Mouse (Mus musculus): Measurements from ENCODE around the gene Casp7. TPM values are rescaled to one million over a fixed set of nuclear protein-coding genes. Genes with fewer than 3 reads are reported as not detected.

The Casp7 gene
- polyA plus RNA-seq, 1 experiment from 2014 or later = 13.7 TPM

DNA sequence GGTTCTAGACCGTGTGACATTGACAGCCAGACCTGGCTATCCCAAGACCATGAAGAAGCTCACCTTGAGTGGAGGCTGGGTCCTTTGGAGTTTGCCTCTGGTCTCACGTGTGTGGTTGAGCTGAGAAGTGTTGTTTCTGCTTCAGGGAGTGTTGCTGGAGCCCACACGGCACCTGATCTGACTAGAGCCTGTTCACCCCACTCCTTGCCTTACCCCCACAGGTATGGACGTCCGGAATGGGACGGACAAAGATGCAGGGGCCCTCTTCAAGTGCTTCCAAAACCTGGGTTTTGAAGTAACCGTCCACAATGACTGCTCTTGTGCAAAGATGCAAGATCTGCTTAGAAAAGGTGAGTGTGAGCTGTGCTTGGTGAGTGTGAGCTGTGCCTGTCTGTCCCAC lies 36.7 kb downstream of the Casp7 start:
- no peak overlapping the region for H3K4me2 ChIP-seq
- no peaks in the 10 kb centered on the region for H3K27me3 ChIP-seq
- 92% methylated on average over 7 of the region's 7 CpGs for WGBS
- no peak overlapping the region for H3K27ac ChIP-seq
- no peaks in the 10 kb centered on the region for H3K4me1 ChIP-seq
- no peak overlapping the region for H3K9ac ChIP-seq
- 0 out of 2 replicates have a peak, but pooled peaks cover 3% of the 10 kb centered on the region for H3K36me3 ChIP-seq (ENCODE audit: poor library complexity, severe bottlenecking)
- no peak overlapping the region for H3K4me3 ChIP-seq
- no peaks in the 10 kb centered on the region for H3K9me3 ChIP-seq (replicated peaks)
- no peak for ATAC-seq

DNA sequence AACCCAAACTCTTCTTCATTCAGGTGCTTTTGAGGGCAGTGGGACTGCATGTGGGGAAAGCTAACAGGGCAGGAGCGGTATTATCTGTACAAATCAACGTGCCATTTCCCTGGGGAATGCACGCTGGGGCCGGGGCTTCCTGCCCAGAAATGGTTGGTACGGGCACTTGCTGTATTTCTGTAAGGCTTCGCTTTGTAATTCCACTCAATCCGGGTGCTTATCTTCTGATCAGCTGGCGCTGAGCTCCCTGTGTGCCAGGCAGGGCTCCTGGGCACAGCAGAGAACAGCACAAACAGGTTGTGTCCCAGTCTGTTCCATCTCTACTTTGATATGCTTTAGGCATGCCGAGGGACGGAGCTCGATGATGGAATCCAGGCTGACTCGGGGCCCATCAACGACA lies 39.5 kb downstream of the Casp7 start:
- 0 out of 2 replicates have a peak, but pooled peaks cover 3% of the 10 kb centered on the region for H3K36me3 ChIP-seq (ENCODE audit: poor library complexity, severe bottlenecking)
- H3K4me3 ChIP-seq = no peak overlapping the region
- no peak overlapping the region for H3K4me2 ChIP-seq
- no peak overlapping the region for H3K9ac ChIP-seq
- no peak overlapping the region for H3K27ac ChIP-seq
- ATAC-seq = no peak
- WGBS = 90% methylated on average over 13 of the region's 13 CpGs
- no peaks in the 10 kb centered on the region for H3K4me1 ChIP-seq
- H3K9me3 ChIP-seq (replicated peaks) = no peaks in the 10 kb centered on the region
- no peaks in the 10 kb centered on the region for H3K27me3 ChIP-seq

DNA sequence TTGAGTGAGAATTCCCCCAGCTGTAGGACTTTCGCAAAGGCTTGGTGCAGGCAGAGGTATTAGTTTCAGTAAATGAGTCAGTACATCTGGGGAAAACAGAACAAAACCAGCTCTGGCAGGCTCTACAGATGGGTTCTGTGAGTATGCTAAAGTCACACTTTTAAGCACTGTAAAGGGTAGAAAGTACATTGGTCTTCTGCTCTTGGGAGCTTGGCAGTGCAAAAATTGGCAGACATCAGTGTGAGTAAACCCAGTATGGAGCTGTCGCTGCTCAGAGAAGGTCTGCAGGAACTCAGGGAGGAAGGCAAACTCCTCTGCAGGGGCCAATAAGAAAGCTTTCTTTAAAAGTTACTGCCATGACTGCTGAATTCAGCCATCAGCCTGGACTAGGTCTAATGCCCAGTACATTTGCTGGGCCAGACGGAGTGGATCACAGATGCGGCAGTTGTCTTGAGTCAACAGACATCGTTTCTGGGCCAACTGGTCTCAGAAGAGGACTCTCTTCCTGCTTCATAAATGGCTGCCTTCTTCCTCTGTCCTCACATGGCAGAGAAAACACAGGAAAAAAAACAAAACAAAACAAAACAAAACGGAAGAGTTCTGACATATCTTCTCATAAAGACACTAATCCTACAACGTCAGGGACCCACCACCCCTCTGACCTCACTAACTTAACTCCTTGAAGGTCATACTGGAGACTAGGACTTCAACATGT lies 41.6 kb downstream of the Casp7 start:
- no peak overlapping the region for H3K9ac ChIP-seq
- H3K4me3 ChIP-seq = no peak overlapping the region
- no peak overlapping the region for H3K4me2 ChIP-seq
- no peaks in the 10 kb centered on the region for H3K9me3 ChIP-seq (replicated peaks)
- ATAC-seq = no peak
- no peaks in the 10 kb centered on the region for H3K27me3 ChIP-seq
- H3K36me3 ChIP-seq (ENCODE audit: poor library complexity, severe bottlenecking) = 0 out of 2 replicates have a peak, but pooled peaks cover 3% of the 10 kb centered on the region
- WGBS = 86% methylated on average over 7 of the region's 7 CpGs
- no peak overlapping the region for H3K27ac ChIP-seq
- H3K4me1 ChIP-seq = no peaks in the 10 kb centered on the region

DNA sequence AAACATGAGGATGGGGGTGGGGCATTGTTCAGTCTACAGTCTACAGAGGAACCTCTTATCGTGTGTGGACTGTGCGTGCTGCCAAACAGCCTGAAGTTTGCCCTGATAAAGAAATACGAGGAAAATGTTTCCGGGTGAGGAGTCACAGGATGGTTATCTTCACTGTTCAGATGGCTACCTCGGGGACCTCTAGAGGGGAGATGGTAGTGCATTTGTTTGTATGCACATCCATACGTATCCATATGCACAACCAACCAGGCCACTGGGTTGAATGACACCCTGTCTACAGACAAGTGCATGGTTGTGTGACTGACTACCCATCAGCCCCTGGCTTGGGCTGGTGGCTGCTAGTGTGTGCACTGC lies 42.1 kb downstream of the Casp7 start:
- no peak overlapping the region for H3K4me3 ChIP-seq
- 95% methylated on average over 6 of the region's 6 CpGs for WGBS
- no peaks in the 10 kb centered on the region for H3K9me3 ChIP-seq (replicated peaks)
- no peak overlapping the region for H3K4me2 ChIP-seq
- 0 out of 2 replicates have a peak, but pooled peaks cover 3% of the 10 kb centered on the region for H3K36me3 ChIP-seq (ENCODE audit: poor library complexity, severe bottlenecking)
- no peak overlapping the region for H3K9ac ChIP-seq
- no peak for ATAC-seq
- no peaks in the 10 kb centered on the region for H3K27me3 ChIP-seq
- H3K4me1 ChIP-seq = no peaks in the 10 kb centered on the region
- H3K27ac ChIP-seq = no peak overlapping the region

DNA sequence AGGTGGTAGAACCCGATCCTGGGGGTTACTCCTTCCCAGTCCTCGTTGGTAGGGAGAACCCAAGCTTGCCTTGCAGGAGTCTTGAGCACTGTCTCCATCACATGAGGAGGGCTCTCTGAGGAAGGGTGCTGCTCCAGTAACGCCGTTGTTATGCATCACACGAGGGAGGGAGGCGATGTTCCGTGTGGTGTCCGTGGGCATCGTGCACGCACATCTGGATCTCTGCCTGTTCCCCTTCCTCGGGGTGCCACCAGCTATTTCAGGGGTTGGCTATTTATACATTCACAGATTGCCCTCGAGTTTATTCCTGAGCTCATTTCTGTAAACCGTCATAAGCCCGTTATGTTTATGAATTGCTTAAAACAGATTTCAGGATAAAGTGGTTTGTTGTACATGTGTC lies 46.5 kb downstream of the Casp7 start:
- H3K9ac ChIP-seq = no peak overlapping the region
- no peaks in the 10 kb centered on the region for H3K27me3 ChIP-seq
- no peaks in the 10 kb centered on the region; the same call in 1 of the 2 replicates for H3K4me1 ChIP-seq
- WGBS = 91% methylated on average over 14 of the region's 14 CpGs
- no peaks in the 10 kb centered on the region for H3K9me3 ChIP-seq (replicated peaks)
- H3K4me3 ChIP-seq = no peak overlapping the region
- no peak overlapping the region for H3K27ac ChIP-seq
- ATAC-seq = no peak
- H3K4me2 ChIP-seq = no peak overlapping the region
- no peaks in the 10 kb centered on the region for H3K36me3 ChIP-seq (ENCODE audit: poor library complexity, severe bottlenecking)

DNA sequence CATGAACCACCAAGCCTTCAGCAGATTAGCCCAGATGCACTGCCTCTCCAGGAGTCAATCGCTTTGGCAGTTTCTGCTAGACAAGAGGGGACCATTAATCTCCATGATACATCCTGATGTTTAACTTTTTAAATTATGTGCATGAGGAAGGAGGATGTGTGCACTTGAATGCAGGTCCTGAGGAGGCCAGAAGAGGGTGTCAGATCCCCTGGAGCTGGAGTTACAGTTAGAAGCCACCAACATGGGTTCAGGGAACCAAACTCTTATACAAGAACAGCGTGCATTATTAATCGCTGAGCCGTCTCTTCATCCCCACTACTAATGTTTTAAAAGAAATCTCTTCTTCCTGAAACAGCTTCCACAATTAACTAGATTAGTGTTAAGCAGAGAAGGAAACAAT lies 51.9 kb downstream of the Casp7 start:
- Histone ChIP-seq H3K4me1 (no peaks in the 10 kb centered on the region; the same call in 1 of the 2 replicates), H3K27ac (no peak overlapping the region), H3K9me3 (replicated peaks) (no peaks in the 10 kb centered on the region), H3K27me3 (no peaks in the 10 kb centered on the region), H3K9ac (no peak overlapping the region), H3K4me3 (no peak overlapping the region), H3K36me3 (ENCODE audit: poor library complexity, severe bottlenecking) (no peaks in the 10 kb centered on the region), H3K4me2 (no peak overlapping the region)
- WGBS = 92% methylated on average over 4 of the region's 4 CpGs
- ATAC-seq = no peak

DNA sequence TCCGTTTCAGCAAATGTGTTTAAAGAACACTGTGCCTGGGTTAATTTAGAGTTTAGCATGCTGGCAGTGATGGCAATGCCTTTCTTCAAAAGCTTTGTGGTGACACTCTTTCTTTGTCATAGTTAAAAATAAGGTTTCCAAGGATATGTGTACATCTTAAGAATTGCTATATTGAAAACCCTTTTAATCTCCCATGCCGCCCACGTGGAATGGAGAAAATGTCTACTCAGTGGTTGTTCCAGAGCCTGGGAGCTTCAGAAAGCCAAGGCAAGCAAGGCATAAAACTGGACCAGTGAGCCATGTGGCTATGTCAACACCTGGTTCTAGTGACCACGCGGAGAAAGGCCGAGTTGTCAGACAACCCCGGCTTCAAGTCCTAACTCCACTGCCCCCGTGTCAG lies 52.6 kb downstream of the Casp7 start:
- no peak for ATAC-seq

DNA sequence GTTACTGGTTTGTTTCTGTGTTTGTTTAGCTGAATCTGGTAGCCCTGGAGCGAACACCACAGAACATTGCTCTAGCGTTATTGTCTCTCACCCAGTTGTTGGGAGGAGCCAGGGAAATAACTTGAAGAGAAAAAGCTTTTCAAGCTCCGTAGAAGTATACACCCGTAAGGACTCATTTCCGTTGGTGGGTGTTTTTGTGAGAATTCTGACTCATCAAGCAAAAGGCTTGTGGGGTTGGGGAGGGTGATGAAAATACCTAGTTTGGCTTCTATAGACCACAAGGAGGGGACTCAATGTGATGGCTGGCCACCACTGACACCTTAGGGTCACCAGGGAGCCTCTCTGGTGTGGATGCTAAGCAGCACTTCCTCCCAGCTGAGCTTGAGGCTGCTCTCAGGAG lies 54.0 kb downstream of the Casp7 start:
- no peaks in the 10 kb centered on the region for H3K36me3 ChIP-seq (ENCODE audit: poor library complexity, severe bottlenecking)
- no peaks in the 10 kb centered on the region for H3K27me3 ChIP-seq
- 90% methylated on average over 5 of the region's 5 CpGs for WGBS
- no peak for ATAC-seq
- H3K27ac ChIP-seq = no peak overlapping the region
- no peak overlapping the region for H3K4me3 ChIP-seq
- H3K4me2 ChIP-seq = no peak overlapping the region
- H3K9me3 ChIP-seq (replicated peaks) = no peaks in the 10 kb centered on the region
- H3K9ac ChIP-seq = no peak overlapping the region
- no peaks in the 10 kb centered on the region for H3K4me1 ChIP-seq

More for the DNA sequence above, 52.6 kb downstream of the Casp7 start:
- Histone ChIP-seq H3K9me3 (replicated peaks) (no peaks in the 10 kb centered on the region), H3K4me2 (no peak overlapping the region), H3K4me3 (no peak overlapping the region), H3K27me3 (no peaks in the 10 kb centered on the region), H3K4me1 (no peaks in the 10 kb centered on the region; the same call in 1 of the 2 replicates), H3K27ac (no peak overlapping the region), H3K36me3 (ENCODE audit: poor library complexity, severe bottlenecking) (no peaks in the 10 kb centered on the region), H3K9ac (no peak overlapping the region)
- 87% methylated on average over 8 of the region's 8 CpGs for WGBS

DNA sequence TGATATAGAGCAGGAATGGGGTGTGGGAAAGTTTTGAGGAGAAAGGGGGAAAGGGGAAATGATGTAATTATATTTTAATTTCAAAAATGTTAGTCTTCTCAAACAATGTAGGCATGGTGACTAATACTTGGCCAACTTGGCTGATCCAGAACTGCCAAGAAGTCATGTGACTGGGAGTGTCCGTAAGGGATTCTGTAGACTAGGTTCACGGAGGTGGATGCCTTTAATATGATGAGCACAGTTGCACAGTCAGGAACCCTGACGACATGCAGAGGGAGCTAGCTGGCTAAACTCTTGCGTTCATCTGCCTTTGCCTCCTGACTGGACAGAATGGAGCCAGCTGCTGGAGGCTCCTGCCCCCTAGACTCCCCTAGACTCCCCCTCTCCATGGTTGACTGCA lies 54.9 kb downstream of the Casp7 start:
- H3K27ac ChIP-seq = no peak overlapping the region
- WGBS = 83% methylated on average over 4 of the region's 4 CpGs
- no peaks in the 10 kb centered on the region for H3K27me3 ChIP-seq
- no peak overlapping the region for H3K9ac ChIP-seq
- no peak overlapping the region for H3K4me3 ChIP-seq
- no peaks in the 10 kb centered on the region for H3K4me1 ChIP-seq
- no peak for ATAC-seq
- H3K4me2 ChIP-seq = no peak overlapping the region
- no peaks in the 10 kb centered on the region for H3K9me3 ChIP-seq (replicated peaks)
- no peaks in the 10 kb centered on the region for H3K36me3 ChIP-seq (ENCODE audit: poor library complexity, severe bottlenecking)

DNA sequence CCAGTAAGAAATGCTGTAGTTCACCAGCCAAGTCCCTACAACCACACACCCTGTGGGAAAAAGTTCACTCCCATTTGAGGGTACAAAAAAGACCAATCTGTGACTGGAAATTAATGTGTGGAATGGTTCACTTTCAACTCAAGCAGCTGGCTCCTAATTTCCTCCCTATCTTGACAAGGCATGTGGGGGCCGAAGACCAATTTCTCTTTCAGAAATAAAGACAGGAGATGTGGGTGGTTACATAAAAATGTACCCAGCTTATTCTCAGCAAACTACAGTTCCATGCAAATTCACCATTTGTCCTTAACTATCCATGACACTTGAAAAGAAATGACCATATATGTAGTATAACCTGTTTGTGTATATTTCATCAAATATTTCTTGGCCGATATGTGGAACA lies 55.5 kb downstream of the Casp7 start:
- Histone ChIP-seq H3K9ac (no peak overlapping the region), H3K4me2 (no peak overlapping the region), H3K27me3 (no peaks in the 10 kb centered on the region), H3K9me3 (replicated peaks) (no peaks in the 10 kb centered on the region), H3K36me3 (ENCODE audit: poor library complexity, severe bottlenecking) (no peaks in the 10 kb centered on the region), H3K4me3 (no peak overlapping the region), H3K27ac (no peak overlapping the region), H3K4me1 (no peaks in the 10 kb centered on the region)
- no peak for ATAC-seq
- 96% methylated on average over 2 of the region's 2 CpGs for WGBS

DNA sequence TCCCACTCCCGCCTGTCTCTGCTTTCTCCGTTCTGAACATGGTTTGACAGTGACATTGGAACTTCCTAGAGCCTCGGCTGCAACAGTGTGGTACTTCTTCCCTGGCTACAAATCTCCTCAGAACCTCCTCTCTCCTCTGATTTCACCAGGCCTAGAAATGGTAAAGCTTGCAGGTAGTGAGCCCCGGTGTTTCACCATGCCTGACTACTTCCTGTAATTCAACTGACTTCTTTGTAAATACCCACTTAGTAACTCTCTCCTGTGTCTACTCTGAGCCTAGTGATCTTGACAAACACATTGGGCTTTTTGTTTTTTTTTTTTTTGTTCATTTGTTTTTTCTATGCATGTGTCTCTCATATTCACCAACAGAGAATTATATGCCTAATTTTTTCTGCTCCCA lies 57.9 kb downstream of the Casp7 start:
- no peak overlapping the region for H3K4me3 ChIP-seq
- H3K9ac ChIP-seq = no peak overlapping the region
- ATAC-seq = no peak
- no peaks in the 10 kb centered on the region for H3K4me1 ChIP-seq
- H3K4me2 ChIP-seq = no peak overlapping the region
- H3K27ac ChIP-seq = no peak overlapping the region
- H3K36me3 ChIP-seq (ENCODE audit: poor library complexity, severe bottlenecking) = no peaks in the 10 kb centered on the region
- 81% methylated on average over 4 of the region's 4 CpGs for WGBS
- no peaks in the 10 kb centered on the region for H3K9me3 ChIP-seq (replicated peaks)
- H3K27me3 ChIP-seq = no peaks in the 10 kb centered on the region

DNA sequence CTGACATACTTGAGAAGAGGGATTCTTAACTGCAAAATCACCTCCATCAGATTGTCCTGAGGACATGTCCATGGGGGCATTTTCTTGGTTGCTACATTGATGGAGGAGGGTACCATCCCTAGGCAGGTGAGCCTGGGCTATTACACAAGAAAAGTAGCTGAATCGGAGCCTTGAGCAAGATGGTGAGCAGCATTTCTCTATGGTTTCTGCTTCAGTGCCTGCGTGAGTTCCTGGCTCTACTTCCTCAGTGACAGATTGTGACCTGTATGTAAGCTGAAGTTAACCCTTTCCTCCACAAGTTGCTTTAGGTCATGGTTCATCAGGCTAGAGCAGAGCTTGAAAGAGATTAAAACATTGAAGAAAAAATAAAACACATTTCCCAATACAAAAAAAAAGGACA lies 58.4 kb downstream of the Casp7 start:
- Histone ChIP-seq H3K4me2 (no peak overlapping the region), H3K27ac (no peak overlapping the region), H3K9ac (no peak overlapping the region), H3K4me3 (no peak overlapping the region), H3K4me1 (no peaks in the 10 kb centered on the region; the same call in 1 of the 2 replicates), H3K27me3 (no peaks in the 10 kb centered on the region), H3K36me3 (ENCODE audit: poor library complexity, severe bottlenecking) (no peaks in the 10 kb centered on the region), H3K9me3 (replicated peaks) (no peaks in the 10 kb centered on the region)
- WGBS = 42% methylated on average over 2 of the region's 2 CpGs
- no peak for ATAC-seq

DNA sequence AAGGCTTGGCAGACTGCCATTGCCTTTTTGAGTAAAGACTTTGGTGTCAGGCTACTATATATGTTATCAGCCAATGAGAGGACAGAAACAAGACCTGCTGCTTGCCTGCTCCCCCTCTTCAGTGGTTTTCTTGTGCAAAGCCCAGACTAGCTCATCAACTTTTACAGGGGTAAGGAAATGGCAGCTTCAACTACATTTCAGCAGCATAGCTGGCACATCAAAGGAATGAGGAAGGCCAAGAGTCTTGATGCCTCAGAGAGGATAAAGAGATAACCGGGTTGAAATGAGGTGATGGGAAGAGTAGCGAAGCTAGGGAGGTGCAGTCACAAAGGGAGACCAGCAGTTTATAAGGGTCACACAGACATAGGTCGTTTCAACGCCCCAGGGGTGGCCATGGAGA lies 60.6 kb downstream of the Casp7 start:
- Histone ChIP-seq H3K27me3 (no peaks in the 10 kb centered on the region), H3K9ac (no peak overlapping the region), H3K36me3 (ENCODE audit: poor library complexity, severe bottlenecking) (no peaks in the 10 kb centered on the region), H3K9me3 (replicated peaks) (no peaks in the 10 kb centered on the region), H3K4me2 (no peak overlapping the region), H3K27ac (no peak overlapping the region), H3K4me3 (no peak overlapping the region), H3K4me1 (no peaks in the 10 kb centered on the region; the same call in 1 of the 2 replicates)
- ATAC-seq = no peak
- WGBS = 88% methylated on average over 4 of the region's 4 CpGs

Measured in forebrain, embryonic 13.5 days (tissue).